Mouse (Mus musculus) layer of hippocampus, postnatal 10 days (tissue): Measurements from ENCODE around the gene Gm42669. TPM values are rescaled to one million over a fixed set of nuclear protein-coding genes. Genes with fewer than 3 reads are reported as not detected.

ENCODE experiments used
- DNase-seq, 2 experiments: peaks; one replicate each; pipeline ENCODE4 v3.0.0; 2021; ENCODE audit warnings: low spot score in 2 of 2
- total RNA-seq, 2 experiments: library from RNA; stranded (reverse); gene quantifications; 2 replicates each; pipeline ENCODE4 v1.2.3; 2021

Gm42669 gene
- total RNA-seq, 2 experiments from 2014 or later = 0.27 to 0.60 TPM

GRCm38 (mm10) chr5:107518602-107519001 lies 11.2 kb downstream of the Gm42669 start:
- DNase-seq = no peak

DNA sequence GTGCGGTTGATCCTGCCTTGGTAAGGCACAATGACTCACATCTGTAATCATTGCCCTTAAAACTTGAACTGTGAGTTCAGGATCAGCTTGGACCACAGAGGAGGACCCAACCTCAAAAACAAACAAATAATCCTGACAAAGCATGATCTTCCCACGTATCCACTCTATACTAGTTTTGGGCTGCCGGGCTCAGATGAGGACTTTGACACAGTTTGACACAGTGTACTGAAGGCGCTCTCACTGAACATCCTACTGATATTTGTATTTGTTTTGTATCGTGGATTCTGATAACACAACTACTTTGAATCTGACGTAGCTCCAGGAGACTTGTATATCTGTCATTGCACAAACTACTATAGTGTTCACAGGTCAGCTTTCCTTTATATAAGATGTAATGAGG lies 14.0 kb downstream of the Gm42669 start:
- DNase-seq = no peak

GRCm38 (mm10) chr5:107521897-107522296 lies 14.5 kb downstream of the Gm42669 start:
- DNase-seq = no peak

- DNase-seq = no peak
These were observed 16.9 kb downstream of the Gm42669 start for GRCm38 (mm10) chr5:107524281-107524680.

DNA sequence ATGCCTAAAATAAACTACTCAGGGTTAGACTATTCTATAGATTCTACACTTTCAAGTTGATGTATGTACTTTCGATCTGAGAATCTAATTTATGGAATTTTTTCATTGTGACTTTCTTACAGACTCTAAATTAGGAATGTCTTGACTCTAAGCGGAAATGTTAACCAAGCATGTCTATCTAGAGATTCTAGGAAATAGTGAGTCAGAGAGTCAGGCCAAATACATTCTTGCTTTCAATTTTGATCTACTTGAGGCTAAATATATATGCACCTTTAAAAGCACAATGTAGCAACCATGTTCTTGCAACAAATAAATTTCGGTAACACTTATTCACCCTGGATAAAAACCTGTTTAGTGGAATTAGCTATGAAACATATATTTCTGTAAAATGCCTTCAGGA lies 21.4 kb downstream of the Gm42669 start:
- DNase-seq = no peak

GRCm38 (mm10) chr5:107533590-107533989 lies 26.2 kb downstream of the Gm42669 start:
- DNase-seq = no peak

DNA sequence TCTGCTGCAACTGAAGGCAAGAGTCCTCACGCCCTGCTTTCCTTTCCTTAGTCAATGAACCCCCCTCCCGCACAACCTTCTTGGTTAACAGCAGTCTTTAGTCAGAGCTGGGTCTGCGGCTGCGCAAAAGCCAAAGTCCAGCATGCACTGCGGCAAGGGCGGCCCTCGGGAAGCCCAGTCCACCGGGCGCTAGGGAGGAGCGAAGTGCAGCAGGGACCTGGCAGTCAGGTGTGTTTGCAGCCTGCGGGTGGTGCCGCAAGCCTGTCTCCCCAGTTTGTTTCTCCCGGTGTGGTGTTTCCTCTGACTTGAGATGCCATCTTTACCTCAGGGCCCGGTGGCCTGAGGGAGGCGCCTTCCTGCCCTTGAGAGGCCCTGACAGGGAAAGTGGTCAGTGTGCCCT lies 27.2 kb downstream of the Gm42669 start, which contains the start of gene 1700028K03Rik:
TSS of gene 1700028K03Rik (plus strand) at position 129 of the 400 bp plus-strand sequence.
- DNase-seq = no peak

DNA sequence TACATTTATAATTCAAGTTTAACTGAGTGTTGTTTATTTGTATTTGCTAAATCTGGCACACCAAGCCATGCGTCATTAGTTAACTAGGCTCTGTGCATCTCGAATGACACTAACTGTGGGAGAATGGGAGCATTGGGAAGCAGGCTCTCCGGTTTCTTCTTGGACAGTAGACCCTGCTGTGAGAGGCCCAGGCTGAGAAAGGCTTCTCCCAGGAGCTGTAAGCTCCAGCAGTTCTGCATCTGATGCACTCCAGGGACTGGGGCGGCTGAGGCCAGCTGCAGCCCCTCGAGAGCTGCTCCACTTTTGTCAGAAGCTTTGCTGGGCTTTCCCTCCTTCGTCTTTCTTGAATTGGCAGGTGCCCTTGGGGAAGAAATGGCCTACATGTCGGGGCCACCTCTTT lies 34.3 kb downstream of the Gm42669 start:
- DNase-seq = peak; percentile 17 to 21

GRCm38 (mm10) chr5:107545927-107546326 lies 38.5 kb downstream of the Gm42669 start:
- no peak for DNase-seq

GRCm38 (mm10) chr5:107547955-107548354 lies 40.5 kb downstream of the Gm42669 start:
- DNase-seq = no peak

DNA sequence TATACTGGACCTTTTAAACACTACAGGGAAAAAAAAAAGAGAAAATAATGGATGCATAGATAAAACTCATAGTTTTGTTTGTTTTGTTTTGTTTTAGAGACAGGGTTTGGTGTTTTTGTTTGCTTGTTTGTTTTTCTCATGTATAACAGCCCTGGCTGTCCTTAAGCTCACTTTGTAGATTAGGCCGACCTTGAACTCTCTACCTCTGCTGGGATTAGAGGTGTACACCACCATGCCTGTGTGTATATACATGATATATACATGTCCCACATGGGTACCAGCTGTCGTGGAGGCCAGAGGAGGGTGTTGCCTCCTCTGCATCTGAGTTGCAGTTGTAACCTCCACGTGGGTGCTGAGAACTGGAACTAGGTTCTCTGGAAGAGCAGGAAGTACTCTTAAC lies 41.0 kb downstream of the Gm42669 start:
- no peak for DNase-seq

- DNase-seq = no peak
These were observed 46.9 kb downstream of the Gm42669 start for GRCm38 (mm10) chr5:107554336-107554735.

DNA sequence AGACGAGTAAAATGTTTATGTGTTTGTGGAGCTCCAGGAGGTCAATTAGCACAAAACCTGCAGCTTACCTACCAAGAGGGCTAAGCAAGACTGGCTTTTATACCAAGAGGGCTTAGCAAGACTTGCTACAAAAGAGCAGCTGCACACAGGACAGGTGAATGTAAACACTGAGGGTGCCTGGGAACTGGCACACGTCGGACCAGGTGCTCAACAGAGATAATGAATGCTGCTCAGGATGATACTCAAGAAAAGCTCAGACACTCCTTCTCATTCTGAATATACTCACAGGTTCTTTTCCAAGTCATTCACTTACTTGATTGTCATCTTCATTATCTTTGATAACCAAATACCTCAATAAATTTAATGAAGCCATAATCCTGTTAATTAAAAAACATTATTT lies 49.5 kb downstream of the Gm42669 start:
- DNase-seq = no peak

- no peak for DNase-seq
These were observed 61.7 kb downstream of the Gm42669 start for GRCm38 (mm10) chr5:107569148-107569547.

GRCm38 (mm10) chr5:107597301-107598077 lies 90.1 kb downstream of the Gm42669 start, which contains the start of the genes Rpap2 and Glmn:
Rpap2 (plus strand) TSS chr5:107597373.
Glmn (minus strand) TSS chr5:107597888.
- DNase-seq = peak; percentile 81 to 85

DNA sequence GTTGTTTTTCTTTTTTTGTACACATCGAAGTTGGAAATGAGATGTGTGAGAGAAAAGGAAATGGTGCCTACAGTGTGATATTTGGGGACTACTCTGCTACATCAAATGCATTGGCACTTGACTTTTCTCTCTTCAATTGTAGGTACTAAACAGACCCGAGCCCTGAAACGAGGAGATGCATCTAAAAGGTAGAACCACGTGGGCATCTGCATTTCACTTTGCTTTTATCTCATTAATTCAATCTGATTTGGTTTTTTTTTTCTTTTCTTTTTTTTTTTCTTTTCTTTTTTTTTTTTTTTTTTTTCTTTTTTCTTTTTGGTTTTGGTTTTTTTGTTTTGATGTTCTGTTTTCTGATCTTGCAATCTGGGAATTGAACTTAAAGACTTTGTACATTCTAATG lies 91.0 kb downstream of the Gm42669 start:
- DNase-seq = no peak

DNA sequence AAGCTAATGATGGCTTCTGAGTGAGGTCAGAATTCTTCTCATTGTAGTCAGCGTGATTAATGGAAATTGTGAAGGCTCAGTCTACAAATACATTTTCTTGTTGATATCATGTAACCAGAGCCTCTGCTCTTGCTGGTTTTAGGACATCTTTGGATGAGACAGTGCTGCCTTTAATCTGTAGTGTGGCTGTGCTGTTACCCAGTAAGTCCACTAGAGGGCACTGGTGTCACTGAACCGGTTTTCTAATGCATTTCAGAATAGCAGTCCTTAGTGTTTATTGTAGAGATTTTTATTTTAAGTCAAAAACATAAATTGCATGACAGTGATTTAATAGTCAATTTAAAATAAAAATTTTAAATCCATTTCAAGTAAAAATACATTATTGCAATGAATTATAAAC lies 103.8 kb downstream of the Gm42669 start:
- DNase-seq = peak; percentile 72 to 77

- no peak for DNase-seq
These were observed 110.6 kb downstream of the Gm42669 start for GRCm38 (mm10) chr5:107617986-107618385.

- no peak for DNase-seq
These were observed 113.9 kb downstream of the Gm42669 start for GRCm38 (mm10) chr5:107621327-107621726.
